Mouse (Mus musculus) testis, postnatal 14 days (tissue): ENCODE data around the gene Scnn1b.

Source experiments
- DNase-seq: peaks from one replicate; pipeline ENCODE4 v3.0.0; 2021; ENCODE audit warnings: low spot score

Scnn1b gene

DNA sequence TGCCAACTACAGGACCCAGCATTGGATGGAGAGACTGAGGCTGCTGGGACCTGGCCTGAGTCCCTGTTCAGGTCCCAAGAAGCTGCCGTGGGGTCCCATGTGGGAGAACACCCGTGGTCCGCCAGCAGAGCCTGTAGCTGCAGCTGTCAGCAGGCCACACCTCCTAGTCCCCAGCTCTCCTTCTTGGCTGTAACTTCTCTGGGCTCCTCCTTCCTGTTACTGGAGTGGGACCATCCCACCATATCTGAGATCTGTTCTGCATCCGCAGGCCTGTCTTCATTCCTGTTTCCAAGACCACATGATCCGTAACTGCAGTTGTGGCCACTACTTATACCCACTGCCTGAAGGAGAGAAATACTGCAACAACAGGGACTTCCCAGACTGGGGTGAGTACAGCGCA lies 49.1 kb downstream of the Scnn1b start:
- DNase-seq: no peak

DNA sequence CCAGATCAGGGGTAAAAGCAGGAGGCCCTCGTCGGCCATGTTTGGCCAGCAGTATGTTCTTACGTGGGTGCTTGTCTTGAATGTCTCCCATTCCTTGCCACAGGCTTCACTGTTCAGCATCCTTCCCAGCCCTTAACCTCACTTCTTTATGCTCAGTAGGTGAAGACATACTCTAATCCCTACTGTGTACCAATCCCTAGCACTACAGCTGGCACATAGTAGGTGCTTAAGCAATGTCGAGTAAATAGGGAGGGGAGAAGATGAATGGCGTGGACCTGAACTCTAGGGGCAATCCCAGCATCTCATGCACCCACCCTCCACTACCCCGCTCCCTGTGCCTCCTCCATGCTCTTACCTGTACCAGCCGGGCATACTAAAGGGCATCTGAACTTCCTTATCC lies 59.5 kb downstream of the Scnn1b start:
- DNase-seq: no peak

DNA sequence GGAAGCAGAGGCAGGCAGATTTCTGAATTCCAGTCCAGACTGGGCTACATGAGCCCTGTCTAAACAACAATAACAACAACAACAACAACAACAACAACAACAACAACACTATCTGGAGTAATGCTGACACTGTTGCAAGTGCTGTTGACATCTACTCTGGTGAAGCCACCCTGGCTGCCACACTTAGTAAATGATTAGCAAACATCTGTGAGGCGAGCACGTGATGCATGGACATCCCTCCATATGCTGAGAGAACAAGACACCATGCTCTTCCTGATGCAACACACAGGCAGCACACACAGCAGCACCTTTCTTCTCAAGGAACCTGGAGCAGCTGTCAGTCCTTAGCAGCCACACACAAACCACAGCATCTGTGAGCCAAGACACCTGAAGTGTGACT lies 63.0 kb downstream of the Scnn1b start:
- no peak for DNase-seq

DNA sequence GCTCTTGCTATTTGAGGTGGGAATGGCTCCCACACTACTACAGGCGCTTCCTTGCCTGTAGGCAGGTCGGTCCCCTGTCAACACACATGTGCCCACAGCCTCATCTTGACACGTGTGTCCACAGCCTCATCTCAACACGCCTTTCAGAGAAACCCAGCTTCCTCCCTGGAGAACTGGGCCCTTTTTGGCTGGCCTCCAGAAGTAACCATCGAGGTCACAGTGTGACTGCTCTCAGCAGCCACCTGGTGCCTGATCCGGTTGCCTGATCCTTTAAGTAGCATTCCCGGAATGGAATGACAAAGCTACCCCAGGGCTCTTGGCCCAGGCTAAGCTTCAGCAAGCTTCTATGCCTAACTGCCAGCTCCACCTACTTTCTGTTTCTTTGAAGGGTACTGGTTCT lies 66.4 kb downstream of the Scnn1b start:
- no peak for DNase-seq

DNA sequence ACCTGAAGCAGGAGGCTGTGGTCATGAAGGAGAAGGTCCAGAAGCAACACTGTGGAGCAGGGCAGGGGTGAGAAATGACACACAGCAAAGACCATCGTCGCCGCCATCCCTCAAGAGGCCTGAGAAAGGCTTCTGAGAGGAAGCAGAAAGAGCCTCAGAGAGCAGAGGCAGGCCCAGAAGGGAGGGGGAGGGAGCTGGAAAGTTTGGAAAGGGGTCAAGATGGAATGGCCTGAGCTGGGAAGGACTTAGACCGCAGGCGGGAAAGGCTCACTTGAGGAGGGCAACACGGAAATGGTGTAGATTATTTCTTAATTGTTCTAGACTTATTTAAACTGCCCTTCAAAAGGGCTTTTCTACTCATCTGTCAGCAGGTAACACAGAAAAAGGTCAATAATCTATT lies 68.8 kb downstream of the Scnn1b start:
- DNase-seq: no peak

DNA sequence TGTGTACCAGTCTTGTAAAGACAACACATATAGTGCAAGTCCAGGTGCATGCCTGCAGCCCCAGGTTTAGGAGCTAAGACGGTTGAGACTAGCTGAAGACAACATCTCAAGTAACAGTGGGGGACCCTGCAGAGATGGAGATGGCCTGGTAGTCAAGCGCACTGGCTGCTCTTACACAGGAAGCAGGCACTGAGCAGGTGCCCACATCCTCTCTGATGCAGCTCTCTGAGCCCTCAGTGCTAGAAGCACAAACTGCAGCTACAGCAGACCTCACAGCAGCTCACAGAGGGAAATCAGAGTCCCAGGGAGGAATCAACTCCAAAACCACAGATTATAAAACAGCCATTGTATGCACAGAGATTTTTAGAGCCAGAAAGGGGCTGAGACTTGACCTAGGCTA lies 69.5 kb downstream of the Scnn1b start:
- no peak for DNase-seq

DNA sequence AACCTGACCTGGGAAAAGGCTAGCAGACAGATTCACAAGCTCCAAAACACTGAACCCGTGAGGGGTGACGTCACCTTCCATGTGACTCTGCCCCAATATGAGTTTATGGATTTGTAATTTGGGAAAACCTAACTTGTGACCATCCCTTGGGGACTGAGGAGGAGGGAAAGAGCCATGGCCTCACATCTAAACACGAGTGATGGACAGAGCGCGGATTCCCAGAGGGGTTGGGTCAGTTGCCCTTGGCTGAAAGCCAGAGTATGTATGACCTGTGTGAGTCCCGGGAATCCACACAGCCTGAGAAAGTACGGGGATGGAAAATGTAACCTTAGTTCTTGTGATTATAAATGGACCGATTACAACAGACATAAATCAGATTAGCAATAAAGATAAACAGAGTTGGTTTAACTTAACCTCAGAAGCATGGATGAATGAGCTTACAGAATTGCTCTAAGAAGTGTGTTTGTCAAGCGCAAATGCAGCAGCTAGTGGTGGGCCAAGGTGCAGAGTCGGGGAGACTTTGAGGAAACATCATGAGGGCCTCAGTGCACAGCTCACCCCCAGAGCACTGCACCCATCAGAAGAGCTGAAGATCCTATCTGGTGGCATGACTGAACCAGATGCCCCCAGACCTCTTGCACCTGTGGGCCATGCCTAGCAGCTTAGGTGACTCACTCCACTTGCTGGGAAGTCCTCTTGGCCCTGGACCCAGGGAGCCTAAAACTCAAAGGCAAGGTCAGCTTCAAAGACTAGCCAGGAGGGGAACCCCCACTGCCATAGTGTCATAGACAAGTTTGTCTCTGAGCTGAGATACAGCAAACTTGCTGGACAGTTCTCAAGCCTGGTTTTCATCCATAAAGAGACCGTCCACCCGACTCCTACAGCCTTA lies 71.3 kb downstream of the Scnn1b start:
- DNase-seq: no peak

DNA sequence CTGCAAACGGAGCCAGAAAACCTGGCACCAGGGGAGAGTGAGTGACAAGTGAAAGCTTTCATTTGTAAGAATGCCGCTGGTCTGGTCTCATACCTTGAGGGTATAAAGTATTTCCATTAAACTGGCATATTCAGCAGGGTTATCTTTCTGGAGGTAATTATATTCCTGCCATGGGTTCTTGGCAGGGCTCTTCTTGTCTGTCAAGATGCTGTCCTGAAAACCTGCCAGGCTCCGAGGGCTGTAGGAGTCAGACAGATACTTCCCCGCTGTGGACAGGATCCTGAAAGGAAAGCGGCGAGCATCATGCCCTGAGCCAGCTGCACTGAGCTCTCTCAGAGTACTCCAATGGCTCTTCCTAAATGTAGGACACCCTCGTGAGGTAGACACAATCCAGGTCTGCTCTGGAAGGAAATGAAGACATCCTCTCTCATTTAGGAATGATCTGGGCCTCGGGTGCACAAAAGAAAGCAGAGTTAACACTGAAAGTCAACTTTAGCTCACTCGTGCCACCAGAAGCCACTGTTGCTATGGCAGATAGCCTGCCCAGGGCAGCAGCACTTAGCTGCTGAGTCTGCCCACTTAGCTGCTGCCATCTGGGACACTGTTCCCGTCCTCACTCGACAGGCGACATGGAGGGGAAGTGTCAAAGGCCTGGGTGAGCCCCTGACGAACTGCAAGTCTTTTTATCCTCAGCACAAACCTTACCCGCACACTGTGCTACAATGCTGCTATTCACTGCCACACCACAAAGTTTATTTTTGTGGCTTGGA lies 72.2 kb downstream of the Scnn1b start:
- DNase-seq: no peak

DNA sequence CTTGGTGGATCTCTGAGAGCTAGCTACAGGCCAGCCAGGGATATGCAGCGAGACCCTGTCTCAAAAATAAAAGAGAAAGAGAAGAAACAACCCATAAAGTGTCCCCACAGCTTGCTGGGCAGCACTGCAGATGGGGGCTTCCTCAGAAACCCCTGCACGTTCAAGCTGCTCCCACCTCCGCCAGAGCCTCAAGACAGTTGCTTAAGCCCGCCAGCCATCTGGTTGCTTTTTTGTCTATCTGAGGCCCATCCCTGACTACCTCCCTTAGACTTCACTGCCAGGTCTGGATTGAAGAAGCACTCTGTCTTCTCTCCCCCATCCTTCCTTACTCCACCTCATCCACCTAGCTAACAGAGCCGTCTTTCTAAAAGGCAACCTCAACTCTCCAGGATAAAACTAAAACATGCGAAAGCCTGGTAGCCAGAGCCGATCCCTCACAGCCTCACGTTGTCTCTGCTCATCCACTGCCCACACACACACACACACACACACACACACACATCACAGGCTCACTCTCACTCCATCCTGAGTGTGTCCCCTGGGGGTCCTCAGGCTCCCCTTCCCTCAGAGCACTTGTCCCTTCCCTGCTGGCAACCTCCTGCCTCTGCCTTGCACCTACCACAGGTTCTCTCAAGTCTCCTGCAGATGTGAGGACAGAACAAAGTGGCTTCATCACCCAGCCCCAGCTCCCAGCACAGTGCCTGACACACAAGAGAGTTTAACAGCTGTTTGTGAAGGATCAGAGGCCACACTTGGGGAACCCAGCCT lies 73.5 kb downstream of the Scnn1b start:
- no peak for DNase-seq

DNA sequence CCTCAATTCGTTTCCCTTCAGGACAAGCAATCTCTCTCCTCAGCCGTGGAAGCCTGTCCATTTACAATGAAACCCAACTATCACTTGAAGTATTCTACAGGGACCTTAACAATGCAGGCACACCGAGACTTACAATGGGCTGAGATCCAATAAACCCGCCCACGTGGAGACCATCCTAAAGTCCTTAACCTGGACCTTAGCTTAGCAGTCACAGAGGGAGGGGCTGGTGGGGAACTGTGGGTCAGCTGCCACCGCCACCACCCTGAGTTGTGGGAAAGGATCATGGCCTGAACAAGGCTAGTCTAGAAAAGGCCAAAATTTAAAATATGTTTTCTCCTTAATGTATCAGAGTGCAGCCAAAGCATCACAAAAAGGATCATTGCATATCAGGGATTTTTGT lies 74.4 kb downstream of the Scnn1b start:
- no peak for DNase-seq

DNA sequence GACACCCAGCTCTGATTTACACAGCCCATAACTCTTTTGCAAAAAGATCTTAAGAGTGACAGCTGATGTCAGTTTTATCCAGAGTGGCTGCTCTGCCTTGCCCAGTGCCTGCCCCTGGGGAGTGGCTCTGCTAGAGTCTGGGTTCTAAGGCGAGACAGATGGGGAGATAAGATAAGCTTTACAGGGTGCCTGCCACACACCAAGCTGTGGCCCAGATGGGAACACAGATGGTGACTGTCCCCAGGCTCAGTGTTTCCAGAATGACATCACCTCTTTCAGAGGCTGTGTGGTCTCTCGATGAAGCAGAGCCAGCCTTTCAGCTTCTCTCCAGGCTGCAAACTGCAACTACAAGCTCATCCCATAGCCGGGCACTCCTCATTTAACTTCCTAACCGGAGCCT lies 74.9 kb downstream of the Scnn1b start:
- no peak for DNase-seq

DNA sequence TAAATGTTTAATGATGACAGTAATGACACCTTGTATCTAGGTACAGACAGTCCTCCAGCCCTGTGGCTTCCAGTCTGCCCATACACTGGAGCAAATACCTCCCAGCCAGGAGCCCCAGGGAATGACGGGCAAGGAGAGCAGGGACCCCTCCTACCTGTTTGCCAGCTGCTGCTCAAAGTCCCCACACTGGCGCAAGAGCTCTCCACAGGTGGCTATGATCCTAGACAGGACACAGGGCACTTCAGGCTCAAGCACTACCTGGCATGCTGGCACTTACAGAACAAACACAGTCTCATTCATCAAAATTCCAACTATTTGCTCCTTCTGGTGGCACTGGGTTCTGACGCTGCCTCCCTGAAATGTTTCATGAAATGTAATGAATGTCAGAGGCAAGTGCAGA lies 76.2 kb downstream of the Scnn1b start:
- no peak for DNase-seq

DNA sequence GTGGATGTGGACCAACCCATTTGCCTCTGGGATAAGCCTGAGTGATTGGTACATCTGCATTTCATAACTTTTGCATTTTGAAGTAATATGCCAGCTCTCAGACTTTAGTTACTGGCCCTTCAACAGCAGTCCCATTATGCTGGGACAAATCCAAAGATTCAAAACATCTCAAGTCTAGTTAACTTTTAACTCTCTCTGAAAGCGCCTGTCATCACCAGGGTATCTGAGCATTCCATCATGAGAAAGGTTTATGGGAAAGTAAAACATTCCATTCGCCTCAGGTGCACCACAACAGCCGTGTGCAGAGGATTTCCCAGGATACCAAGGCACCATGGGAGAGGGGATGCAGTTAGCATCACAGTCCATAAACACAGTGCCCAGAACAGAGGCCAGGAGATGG lies 76.8 kb downstream of the Scnn1b start:
- no peak for DNase-seq

DNA sequence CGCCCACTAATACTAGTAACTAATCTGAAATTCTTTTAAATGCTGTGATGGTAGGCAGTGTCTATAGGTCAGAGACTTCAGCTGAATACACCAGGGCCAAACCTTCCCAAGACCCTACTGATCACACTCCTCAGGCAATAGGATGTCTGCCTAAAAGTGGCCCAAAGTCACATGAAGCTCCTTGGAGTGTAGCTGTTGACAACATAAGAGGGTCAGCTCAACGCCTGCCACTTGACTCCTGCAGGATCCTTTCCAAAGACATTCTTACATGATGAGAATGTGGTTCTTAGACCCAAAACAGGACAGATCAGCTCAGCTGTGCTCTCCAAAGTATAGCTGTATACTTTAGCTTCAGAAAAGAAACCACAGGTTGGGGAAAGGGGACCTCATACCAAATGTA lies 77.5 kb downstream of the Scnn1b start:
- no peak for DNase-seq

DNA sequence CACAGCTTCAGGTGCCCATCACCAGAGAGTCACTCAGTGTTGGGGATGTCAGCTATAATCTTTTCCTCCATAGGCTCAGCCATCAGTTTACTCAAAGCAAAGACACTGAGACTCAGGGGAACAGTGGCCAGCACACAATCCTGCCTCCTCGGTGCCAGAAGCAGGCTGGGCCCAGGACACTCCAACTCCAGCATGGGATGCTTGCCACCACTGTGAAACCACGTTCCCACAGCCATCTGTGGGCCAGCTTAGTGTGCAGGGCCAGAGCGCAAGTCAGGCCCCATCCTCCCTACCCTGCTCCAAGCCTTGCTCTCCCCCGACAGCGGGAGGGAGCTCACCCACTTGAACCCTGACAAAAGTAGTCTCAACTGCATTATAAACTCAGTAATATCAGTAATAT lies 81.4 kb downstream of the Scnn1b start:
- no peak for DNase-seq

DNA sequence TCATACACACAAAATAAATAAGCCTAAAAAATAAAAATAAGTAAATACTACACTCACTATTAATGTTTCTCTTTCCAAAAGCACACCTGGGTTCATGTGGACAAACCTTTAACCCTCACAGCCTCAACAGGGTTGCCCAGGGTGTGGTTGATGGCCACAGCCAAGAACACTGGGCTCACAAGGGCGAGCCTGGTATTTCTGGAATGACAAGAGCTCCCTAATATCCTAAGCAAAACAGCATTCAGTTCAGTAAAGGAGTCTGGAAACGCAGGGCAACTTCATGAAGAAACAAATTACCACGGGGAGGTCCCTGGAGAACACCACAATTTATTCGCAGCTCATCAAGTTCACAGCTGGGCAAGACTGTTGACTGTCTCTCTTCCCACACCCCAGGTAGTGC lies 82.7 kb downstream of the Scnn1b start:
- no peak for DNase-seq

DNA sequence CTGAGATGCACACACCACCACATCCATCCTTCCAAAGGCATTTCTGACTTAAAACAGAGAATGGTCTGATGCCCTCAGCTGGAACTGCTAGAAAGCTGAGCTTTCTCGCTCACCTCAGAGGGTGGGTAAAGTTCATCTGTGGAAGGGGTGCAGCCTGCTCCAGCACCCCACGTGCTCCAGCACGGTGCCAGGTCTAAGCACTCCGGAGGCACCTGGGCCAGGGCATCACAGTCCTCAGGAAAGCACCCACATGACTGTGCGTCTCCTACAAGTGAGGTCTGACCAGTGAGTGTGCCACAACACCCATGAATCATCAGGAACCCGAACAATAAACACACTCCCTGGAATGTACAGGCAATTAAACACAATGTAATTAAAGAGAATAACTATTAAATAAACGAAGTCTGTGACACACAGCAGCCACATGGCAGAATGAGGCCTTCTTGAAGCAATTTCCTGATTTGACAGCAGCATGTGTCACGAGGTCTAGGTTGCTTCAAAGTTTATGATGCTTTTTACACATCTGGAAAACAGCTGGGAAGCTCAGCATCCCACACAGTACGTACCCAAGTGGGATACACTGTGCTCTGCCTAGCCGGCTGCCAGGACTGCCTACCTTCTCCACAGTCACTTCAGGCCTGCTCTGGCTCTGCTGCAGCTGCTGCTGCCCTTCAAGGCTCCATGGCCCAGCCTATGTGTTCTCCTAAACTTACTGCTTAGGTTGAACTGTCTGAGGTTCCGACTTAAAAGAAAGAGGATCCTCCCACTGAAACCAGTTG lies 90.2 kb downstream of the Scnn1b start:
- no peak for DNase-seq

DNA sequence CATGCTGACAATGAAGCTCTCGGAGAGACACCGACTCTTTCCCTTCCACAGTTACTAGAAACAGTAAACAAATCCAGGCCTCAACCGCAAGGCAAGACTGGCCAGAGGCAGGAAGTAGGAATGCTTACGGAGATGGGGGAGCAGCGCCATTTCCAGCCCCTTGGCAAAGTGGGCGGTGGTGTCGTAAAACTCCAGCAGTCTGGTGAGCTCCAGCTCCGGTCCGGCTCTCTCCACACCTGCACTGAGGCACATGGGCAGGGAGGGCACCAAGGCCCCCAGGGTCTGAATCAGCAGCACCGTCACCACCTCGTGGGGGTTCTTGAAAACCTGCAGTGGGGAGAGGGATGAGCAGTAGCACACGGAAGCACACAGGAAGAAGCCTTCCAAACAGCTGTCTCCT lies 91.0 kb downstream of the Scnn1b start:
- DNase-seq: no peak

DNA sequence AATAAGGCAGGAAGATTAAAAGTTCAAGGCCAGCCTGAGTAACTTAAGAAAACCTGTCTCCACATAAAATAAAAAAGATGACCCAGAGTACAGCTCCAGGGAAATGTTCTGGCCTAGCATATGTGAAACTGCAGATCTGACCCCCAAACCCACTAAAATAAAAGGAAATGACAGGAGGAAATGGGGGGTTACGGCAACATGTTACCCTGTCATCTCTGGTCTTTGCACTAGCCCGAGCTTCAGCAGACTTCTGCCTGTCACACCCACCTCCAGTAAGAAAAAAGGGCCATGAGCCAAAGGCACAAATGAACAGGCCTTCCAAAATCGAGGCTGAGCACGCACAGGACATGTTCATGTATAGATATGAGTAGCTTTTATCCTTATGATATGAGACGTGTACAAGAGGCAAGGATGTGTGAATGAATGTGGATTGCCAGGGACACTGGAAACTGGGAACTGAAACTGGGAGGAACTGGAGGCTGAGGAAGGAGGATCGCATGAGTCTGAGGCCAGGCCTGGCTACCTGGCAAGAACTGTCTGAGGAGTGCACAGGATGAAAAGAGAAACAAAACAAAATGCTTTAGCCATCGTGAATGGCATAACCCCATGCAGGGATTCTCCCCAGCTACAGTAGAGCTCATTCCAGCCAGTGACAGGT lies 97.2 kb downstream of the Scnn1b start:
- no peak for DNase-seq

DNA sequence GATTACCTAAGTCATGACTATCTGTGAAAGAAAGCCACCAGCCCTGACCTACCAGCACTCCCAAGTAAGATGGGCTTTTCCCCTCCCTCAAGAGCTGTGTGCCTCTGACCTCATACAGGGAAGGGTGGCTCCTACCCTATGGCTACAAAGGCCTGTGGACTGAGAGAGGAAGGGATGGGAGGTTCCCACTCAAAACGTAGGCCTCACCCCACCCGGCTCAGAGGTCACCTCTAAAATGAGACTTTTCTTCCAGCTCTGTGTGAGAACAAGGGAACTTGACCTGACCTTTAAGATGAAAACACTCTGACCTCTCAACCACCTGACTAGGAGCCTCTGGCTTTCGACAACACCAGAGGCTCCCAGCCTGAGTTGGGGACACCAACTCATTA lies 97.7 kb downstream of the Scnn1b start:
- DNase-seq: no peak

DNA sequence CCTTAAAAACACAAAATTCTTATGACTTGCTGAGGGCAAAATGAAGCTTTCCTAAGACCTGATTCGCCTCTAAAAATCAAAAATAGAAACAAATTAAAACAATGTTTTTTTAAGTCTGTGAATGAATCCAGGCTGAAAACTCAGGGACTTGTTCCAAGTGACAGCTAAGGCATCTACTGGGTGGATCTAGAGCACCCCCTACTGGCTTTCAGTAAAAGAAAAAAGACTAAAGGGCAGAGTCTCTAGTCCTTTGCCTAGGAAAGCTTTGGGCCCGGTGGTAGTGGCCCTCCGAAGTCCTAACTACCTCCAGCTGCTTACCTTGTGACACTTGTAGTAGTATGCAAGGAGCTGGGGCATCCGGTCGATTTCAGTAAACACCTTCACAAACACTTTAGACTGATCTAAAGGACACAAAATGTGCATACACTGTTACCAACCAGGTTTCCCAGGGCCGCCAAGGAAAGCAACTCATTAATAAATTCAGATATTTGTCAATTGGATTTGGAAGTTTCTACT lies 99.1 kb downstream of the Scnn1b start:
- peak; percentile 29 for DNase-seq
